Mouse (Mus musculus) gastrocnemius, postnatal 25 days (tissue): Measurements from ENCODE around the gene Usp6nl. TPM values are rescaled to one million over a fixed set of nuclear protein-coding genes. Genes with fewer than 3 reads are reported as not detected.

Experiments used
- DNase-seq: peaks from one replicate; pipeline ENCODE4 v3.0.0; 2022
- total RNA-seq, 2 experiments: library from RNA; stranded (reverse); gene quantifications; 1 replicate in 1 of 2; 2 replicates in 1 of 2; pipeline ENCODE4 v1.2.3; 2021

Gene Usp6nl
- total RNA-seq, 2 experiments from 2014 or later = 2.9 to 3.8 TPM

GRCm38 (mm10) chr2:6367497-6367896 lies 45.0 kb downstream of the Usp6nl start:
- DNase-seq = no peak

- DNase-seq = no peak
These were observed 51.7 kb downstream of the Usp6nl start for GRCm38 (mm10) chr2:6374216-6374615.

DNA sequence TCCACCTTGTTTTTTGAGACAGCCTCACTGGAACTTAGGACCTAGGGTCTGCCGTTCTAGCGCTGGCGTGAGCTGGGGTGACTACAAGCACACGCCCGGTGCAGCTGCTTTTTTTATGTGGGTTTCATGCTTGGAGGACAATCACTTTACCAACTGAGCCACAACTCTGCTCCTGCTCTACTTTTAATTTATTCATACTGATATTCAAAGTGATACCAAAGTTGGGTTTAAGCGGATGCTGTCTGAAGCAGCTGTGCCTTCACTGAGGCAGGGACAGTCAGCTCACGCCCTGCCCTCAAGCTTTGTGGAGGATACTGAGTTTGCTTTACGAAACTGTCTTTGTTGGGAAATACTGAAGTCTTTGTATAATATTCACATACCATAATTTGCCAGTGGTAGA lies 53.6 kb downstream of the Usp6nl start:
- no peak for DNase-seq

DNA sequence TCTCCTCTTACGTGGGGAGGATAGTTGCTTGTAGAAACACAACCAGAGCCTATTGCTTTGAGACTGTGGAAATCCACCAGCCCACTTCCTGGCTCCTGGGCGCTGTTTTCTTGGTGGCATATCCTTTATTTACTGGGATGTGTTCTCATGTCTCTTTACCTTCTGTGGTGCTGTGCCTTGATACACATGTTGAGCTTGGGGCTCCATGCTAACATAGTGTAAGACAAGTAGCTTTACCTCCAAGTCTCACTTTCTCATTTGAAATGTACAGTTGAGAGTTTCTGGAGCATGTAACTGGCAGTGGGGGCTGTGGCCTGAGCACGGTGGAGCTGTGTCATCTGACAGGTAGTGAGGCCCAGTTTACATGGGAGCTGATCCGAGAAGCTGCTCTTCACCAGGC lies 54.5 kb downstream of the Usp6nl start:
- DNase-seq = no peak

- no peak for DNase-seq
These were observed 56.2 kb downstream of the Usp6nl start for GRCm38 (mm10) chr2:6378590-6379205.

- no peak for DNase-seq
These were observed 57.3 kb downstream of the Usp6nl start for GRCm38 (mm10) chr2:6379731-6380212.

DNA sequence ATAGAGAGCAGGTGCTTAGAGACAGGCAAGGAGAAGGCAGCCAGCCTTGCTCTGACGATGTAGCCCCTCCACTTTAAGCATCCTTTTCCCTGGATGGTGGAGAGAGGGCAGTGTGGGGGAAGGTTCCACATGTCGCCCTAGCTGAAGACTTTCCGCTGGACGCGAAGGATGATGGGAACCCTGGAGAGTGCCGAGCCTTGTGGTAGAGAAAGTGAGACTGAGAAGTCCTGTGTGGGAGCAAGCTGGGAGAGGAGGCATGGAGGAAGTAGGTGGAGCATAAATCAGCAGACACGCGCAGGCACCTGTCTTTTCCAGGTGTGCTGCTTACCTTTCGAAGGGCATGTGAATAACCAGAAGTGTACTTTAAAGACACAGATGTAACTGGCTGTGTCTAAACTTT lies 57.9 kb downstream of the Usp6nl start:
- no peak for DNase-seq

DNA sequence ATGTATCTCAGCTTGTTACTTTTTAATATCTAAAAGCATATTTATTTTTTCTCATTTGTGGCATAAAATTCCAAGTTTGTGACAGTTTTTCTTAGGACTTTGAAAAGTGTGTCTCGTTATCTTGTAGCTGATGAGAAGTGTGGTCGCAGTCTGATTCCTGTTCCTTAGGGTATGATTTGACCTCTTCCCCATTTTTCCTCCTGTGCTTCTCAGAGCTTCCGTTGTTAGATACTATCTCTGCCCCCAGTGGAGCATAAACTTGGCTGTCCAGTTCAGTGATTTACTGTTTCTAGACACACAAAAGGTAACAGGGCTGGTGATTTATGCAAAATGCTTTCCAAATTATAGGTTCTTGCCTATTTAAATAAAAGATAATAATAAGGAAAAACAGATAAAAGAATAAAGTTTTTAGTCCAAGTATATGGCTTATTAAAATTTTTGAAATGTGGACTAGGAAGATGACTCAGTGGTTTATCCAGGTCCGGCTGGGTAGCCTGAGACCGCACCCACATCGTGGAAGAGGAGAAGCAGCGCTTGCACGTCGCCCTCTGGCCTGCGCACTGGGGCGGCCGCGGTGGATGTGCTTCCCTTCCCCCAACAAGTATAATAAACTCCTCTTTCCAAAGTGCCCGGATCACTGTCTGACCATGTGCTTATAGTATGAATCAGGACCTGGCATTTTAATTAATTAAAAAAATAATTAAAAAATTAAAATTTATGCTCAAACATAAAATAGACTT lies 62.1 kb downstream of the Usp6nl start:
- no peak for DNase-seq

GRCm38 (mm10) chr2:6389162-6389561 lies 66.7 kb downstream of the Usp6nl start:
- DNase-seq = no peak

GRCm38 (mm10) chr2:6391261-6391660 lies 68.8 kb downstream of the Usp6nl start:
- DNase-seq = no peak

- no peak for DNase-seq
These were observed 69.5 kb downstream of the Usp6nl start for GRCm38 (mm10) chr2:6391940-6392339.

- DNase-seq = no peak
These were observed 73.6 kb downstream of the Usp6nl start for GRCm38 (mm10) chr2:6395851-6396625.

- DNase-seq = no peak
These were observed 74.2 kb downstream of the Usp6nl start for GRCm38 (mm10) chr2:6396626-6397146.

GRCm38 (mm10) chr2:6397166-6397565 lies 74.7 kb downstream of the Usp6nl start:
- no peak for DNase-seq

DNA sequence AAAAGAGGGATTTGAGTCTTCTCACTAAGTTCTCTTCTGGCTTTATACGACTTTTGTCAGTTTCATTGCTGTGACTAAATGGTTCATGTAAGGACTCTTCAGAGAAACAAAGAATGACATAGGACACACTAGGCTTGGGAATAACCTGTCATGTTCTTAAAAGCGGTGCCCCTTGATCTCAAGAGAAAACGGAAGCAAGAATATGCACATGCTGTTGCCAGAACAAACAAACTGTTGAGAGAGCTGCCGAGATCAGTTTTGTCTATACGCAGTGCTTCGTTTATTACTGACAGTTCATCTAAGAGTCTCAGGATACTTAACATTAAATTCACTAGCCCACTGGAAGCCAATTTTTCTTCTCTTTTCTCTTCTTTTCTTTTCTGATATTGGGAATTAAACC lies 76.4 kb downstream of the Usp6nl start:
- no peak for DNase-seq

GRCm38 (mm10) chr2:6401039-6401438 lies 78.6 kb downstream of the Usp6nl start:
- DNase-seq = no peak

GRCm38 (mm10) chr2:6403375-6403774 lies 80.9 kb downstream of the Usp6nl start:
- no peak for DNase-seq

- DNase-seq = no peak
These were observed 81.5 kb downstream of the Usp6nl start for GRCm38 (mm10) chr2:6403991-6404390.

DNA sequence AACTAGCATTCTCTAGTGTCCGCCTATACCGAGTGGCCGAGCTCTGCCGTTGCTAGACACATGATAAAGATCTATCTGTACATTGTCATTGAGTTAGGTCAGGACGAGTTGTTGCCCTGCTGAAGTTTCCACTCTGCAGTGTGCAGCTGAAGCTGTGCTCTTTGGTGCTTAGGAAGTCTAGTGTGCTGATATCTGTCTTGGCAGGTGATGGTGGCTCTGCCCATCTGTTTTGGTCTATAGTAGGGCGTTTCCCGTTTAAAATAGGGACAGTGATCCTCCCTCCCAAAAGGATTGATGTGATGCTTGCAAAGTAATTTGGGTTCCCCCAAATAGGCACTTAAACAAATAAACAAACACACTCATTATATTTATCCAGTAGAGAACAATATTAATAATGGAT lies 82.2 kb downstream of the Usp6nl start:
- DNase-seq = no peak

DNA sequence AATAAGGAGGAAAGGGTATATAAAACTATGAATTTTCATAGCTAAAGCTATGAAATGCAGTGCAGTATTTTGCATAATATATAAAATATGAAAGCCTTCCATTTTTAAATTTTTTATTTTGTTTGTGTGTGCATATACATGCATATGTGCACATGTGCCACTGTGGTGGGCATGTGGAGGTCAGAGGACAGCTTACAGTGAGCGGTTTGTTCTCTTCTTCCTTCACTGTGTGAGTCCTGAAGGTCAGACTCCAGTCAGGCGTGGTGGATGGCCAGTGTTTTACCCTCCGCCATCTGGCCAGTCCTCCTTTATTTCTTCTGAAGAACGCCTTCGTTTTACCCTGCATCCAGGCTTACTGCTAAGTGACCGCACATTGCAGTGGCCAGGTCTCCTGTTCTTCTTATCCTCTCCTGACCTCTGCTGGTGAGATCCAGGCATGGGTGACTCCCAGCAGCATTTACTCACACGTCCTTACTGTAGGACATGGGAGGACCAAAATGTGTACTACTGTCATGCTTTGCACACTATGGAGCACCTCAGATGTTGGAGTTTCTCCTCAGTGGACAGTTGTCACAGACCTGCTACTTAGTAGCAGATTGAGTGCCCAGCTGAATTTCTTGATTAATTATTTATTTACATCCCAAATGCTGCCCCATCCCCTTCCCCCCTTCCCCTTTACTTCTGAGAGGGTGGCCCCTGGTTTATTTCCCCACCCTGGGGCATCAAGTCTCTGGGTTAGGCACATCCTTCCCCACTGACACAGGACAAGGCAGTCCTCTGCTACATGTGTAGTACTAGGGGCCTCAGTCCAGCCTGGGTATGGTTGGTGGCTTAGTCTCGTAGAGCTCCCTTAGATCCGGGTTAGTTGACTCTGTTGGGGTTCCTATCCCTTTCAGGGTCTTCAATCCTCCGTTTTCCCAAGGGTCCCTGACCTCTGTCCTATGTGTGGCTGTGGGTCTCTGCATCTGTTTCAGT lies 82.9 kb downstream of the Usp6nl start:
- DNase-seq = peak; percentile 62

DNA sequence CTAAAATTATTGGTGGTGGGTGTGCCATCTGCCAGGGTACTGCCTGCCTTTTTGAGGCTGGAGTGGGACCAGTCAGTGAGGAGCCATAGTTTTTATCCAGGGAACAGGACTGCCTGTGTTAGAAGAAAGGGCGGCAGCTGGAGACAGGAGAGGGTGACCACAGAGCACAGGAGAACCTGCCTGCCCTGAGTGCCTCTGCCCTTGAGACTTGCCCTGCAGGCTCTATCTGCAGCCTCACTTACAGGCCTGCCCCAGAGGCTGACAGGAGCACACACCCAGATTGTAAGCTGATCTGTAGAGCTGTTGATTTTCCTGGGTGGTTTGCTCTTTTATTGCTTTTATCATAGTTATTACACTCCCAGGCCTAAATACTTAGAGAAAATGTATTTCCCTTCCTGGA lies 85.2 kb downstream of the Usp6nl start:
- DNase-seq = no peak

- no peak for DNase-seq
These were observed 90.2 kb downstream of the Usp6nl start for GRCm38 (mm10) chr2:6412645-6413044.
